Mouse (Mus musculus) ZHBTc4 (cell line): ENCODE measurements at regions not wholly inside any gene's neighbourhood (a gene's known extent, or its start where the extent isn't known, plus 50 kb on each side); places are given as distances from the start of the nearest gene placed in this dataset.

Experiments used
- DNase-seq: peaks from one replicate; pipeline ENCODE4 v3.0.0-alpha.2; 2011; ENCODE audit warnings: low read depth, low spot score

- DNase-seq: no peak
These were observed 349.0 kb upstream of the Slc8a1 start for GRCm38 (mm10) chr17:82087141-82087540.

- no peak for DNase-seq
These were observed 342.1 kb upstream of the Slc8a1 start for GRCm38 (mm10) chr17:82080301-82080700.
